Mouse (Mus musculus): Measurements from ENCODE around the gene Immp2l.
A peak's percentile ranks its signal among the peaks of the same experiment; 100 is the strongest.
"Not testable (repeated sequence)": the region's sequence is repeated elsewhere in the genome, so short reads cannot be mapped to it uniquely, and the experiment has no call there.

Gene Immp2l

DNA sequence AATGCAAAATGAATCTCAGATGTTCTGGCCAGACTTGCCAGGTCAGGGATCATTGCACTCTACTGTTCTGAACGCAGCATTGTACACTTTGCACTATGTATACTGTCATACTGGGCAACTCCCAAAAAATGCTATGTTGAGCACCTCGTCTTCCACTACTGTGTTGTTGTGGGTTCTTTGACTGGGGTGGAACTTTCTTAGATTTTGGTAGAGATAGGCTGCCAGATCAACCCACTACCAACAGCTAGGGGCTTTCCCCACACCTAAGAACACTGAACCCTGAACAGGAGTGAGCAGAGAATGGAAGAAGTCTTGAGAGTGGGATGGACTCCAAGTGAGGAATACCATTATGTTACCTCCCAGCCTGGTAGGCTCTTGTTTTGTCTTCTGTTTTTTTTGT, 623.8 kb downstream of the Immp2l start:
- DNase-seq (ENCODE audit: extremely low read depth, low read depth, low spot score), result no peak

DNA sequence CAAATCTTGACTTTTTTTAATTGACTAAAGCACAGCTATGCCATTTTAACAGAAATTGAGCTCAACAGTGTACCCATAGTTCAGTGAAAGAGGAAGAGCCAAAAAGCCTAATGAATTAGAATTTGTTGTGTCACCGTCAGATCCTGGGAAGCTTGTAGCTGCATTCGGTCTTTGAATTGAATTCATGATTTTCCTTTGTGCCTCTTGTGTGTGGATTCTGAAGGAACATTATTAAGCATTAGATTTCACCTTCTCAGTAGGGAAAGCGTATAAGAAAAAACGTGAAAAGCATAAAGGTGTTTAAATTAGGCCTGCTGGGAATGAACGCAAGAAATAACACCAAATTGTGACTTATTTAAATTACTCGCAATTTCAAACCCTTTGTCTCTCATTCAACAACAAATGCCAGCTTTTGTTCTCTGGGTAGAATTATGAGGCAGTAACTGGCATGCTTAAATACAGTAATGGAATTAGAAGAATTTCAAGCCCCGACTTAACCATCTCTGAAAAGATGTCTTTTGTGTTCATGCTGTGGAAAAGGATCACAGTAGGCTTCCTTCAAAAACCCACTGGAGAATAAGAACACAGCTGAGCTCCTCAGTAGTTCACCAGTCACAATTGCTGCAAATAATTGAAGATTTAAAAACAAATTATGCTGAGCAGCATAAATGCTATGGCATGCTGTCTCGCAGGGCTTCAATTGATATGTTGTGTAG, 626.1 kb downstream of the Immp2l start:
- no peak for DNase-seq (ENCODE audit: extremely low read depth, low read depth, low spot score)

DNA sequence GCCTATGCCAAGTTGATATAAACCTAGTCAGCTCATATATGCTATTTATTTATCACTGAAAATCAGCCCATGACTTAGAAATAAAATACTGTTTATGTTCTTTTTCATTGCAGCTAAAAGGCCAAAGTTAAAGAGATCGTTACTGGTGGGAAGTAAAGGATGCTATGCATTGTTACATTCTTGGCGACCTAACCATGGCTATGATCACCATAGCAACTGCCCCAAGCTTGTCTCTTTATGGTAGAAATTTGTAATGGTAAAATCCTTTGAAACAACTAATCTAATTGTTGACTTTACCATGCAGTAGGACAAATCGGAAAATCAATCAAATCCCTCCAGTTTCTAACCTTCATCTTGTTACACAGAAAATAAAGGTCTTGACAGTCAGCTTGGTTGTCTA, 644.4 kb downstream of the Immp2l start:
- no peak for DNase-seq (ENCODE audit: extremely low read depth, low read depth, low spot score)

DNA sequence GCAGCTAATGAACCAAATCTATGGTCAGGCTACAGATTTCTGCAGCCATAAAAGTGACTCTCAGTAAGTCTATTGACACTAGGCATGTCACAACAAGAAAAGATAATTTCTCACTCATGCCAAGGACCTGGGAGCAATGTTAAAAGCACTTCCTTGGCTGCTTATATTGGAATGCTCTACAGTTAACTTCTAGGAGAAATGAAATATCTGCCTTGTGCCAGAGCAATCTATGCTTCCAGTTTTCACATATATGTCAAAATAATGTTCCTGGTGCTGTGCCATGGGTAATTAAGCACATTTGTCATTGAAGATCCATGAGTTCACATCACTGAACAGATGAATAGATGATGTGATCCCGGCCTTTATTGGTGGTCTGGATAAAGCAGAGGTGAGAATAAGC, 645.6 kb downstream of the Immp2l start:
- DNase-seq (ENCODE audit: extremely low read depth, low read depth, low spot score), result peak; percentile 58

DNA sequence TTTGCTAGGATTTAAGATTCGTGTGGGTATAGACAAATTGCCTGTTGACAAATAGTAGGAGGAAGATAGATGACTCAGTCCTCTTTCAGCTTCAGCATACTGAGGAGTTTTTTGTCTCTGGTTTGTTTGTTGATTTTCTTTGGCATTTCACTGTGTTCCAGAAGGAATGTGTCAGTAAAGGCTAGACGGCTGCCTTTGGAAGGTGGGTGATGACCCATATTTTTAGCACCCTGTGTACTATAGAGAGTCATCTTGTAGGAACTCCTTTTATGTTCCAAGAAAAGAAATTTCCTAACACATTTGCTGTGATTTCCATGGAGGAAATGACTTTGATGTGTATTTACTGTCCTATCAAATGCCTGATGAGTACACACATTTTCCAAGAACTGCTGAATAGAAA, 651.0 kb downstream of the Immp2l start:
- no peak for DNase-seq (ENCODE audit: extremely low read depth, low read depth, low spot score)

DNA sequence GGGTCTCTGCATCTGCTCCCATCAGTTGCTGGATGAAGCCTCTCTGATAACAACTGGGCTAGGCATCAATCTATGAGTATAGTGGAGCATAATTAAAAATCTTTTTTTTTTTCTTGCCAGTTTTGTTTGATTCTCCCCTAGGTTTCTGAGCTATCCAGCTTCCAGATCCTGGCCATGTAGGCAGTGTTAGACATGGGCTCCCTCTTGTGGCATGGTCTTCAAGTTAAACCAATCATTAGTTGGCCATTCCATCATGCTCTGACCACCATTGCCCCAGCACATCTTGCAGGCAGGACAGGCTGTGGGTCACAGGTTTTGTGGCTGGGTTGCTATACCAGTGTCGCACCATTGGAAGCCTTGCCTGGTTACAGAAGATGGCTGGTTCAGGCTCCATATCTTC, 656.3 kb downstream of the Immp2l start:
- DNase-seq (ENCODE audit: extremely low read depth, low read depth, low spot score), result no peak

DNA sequence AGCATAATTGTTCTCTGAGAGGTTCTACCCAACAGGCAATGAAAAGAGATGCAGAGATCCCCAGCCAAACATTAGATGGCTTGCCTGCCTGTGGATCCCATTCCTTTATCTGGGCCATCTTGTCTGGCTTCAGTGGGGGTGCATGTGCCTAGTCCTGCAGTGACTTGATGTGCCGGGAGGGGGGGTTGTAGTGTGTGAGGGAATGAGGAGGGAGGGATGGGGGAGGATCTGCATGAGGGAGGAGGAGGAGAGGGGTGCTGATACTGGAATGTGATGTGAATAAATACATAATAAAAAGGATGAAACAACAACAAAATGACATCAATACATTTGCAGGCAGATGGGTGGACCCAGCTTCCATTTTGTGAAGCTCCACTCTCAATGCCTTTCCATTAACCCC, 658.3 kb downstream of the Immp2l start:
- no peak for DNase-seq (ENCODE audit: extremely low read depth, low read depth, low spot score)

DNA sequence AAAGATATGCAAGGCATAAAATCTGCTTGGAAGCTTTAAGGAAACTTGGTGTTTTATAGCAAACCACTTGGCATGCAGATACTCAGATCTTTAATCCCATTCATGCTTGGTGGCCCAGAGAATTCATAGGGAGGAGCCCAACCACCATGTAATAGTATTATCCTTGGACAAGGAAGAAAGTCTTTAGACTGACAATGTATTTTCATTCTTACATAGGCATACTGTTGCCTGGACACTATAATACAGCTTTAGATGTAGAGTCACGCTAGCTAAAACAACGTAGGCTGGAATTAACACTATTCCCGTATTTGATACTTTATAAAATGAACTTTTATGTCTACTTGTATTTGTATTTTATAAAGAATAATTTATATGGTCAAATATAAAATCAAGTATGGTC, 665.9 kb downstream of the Immp2l start:
- no peak for DNase-seq (ENCODE audit: extremely low read depth, low read depth, low spot score)

DNA sequence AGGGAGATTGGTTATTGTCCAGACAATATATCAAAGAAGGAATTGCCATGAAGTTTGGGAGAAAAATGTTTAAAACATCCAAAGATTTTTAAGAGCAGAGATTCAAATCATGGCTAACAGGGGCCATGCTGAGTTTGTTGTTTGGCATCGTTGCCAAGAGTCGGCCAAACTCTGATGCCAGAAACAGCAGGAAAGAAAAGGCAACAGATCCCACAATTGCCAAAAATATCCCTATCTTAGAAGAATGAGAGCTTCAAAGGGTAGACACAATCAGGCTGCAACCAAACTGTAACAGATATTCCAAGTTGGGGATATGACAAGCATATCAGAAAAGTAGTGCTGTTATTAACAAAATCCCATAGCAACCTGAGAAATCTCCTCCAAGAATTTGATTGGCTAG, 686.7 kb downstream of the Immp2l start:
- DNase-seq (ENCODE audit: extremely low read depth, low read depth, low spot score), result no peak

DNA sequence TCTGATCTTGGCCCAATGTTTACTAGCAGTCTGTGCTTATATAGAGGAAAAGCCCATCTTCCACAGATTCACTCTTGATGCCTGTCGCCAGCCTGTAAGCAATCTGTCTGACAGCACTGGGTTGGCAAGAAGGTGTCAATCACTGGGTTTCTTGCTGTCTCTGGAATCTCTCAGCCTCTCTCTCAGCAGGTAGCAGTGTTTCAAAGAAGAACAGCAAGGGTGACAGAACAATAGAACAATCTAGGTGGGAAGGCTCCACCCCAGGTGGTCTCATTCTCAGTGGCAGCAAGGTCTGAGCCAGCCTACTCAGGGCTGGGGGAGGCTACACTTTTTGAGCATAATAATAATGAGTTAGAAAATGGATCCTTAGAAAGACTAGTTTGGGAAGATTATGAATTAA, 693.1 kb downstream of the Immp2l start:
- no peak for DNase-seq (ENCODE audit: extremely low read depth, low read depth, low spot score)

DNA sequence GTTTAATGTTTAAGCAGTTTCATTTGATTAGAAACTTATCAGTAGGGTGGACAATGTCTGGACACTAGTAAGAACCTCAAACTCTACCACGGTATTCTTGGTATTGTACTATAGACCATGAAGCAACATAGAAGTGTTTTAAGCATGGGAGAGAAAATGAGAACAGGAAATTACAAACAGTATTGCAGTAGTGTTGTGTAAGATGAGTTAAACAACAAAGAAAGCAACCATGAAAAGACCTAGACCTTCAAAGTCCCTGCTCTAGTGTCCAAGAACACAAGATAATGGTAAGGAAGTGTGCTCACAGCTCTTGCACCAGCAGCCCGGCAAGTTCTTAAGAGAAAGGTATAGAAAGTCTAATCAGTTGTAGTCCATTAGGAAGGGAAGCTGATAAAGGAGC, 700.7 kb downstream of the Immp2l start:
- no peak for DNase-seq (ENCODE audit: extremely low read depth, low read depth, low spot score)

DNA sequence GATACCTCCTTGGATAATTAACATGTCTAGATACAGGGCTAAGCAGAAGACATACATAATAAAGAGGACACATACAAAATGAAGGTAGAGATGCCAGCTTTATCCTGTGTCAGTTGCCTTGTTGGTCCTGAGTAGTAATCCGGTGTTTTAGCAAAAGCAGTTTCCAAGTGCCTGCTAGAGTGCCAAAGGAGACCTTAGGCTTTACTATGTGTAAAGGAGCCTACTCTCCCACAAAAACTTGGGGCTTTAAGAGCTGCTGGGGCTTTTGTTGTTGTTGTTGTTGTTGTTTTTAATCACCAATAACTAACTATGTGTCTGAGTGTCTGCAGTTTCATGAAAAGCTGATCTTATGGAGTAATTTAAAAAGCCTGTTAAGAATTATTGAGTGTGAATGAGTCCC, 702.8 kb downstream of the Immp2l start:
- no peak for DNase-seq (ENCODE audit: extremely low read depth, low read depth, low spot score)

DNA sequence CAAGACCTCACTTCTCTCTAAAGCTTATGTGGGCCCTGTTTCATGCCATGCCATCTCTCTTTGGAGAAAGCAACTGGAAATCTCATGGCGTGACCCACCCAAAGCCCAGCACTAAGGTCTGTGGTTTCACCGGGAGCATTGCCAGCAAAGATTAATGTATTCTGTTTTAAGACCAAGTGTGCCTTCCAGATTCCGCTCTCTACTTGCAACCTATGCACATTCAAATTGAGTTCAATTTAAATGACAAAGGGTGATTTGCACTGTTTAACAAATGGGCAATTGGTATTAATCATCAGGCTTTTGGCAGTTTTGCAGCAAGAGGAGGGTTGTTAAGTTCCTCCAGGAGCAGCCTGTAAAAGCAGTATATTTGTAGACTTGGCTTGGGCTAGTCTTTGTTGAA, 703.3 kb downstream of the Immp2l start:
- DNase-seq (ENCODE audit: extremely low read depth, low read depth, low spot score), result no peak

DNA sequence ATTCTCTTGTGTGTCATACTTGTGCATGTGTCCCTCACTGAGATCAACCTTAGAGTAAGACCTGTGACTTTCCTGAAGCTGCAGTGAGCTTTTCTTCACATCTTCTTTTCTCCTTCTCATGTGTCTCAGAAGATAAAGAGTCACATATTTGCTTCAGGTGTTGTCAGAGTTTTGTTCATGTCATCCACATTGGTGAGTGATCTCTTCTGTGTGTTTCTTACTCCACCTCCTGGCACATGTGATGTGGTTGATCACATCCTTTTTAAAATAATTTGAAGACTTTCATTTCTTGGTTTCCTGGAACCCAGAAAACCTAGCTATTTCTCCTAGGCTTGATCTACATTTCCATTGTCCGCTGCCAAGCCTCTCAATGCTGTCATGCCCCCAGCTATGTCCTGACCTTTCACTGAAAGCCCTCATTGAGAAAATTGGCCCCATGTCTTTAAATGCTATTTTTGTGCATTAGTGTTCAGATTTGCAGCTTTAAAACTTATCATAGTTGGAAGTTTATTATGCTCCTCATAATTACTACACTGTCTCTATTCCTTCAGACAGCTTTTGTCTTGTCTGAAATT, 704.0 kb downstream of the Immp2l start:
- DNase-seq (ENCODE audit: extremely low read depth, low read depth, low spot score), result no peak

DNA sequence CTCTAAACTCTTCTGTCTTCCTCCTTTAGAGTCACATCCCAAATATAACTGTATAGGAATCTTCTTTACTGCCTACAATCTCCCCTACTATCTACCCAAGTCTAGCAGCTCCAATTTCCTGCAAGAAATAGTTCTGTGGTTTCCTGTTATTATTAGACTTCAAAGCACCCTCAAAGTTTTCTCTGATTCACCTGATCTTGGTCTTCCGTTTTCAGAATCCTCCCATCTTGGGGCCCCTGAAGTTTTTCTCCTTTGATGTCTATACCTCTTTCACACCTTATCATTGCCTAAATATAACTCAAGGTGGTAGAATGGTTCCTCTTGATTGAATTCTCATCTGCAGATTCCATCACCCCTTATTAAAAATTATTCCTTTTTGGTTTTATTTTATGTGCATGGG, 704.6 kb downstream of the Immp2l start:
- DNase-seq (ENCODE audit: extremely low read depth, low read depth, low spot score), result no peak

DNA sequence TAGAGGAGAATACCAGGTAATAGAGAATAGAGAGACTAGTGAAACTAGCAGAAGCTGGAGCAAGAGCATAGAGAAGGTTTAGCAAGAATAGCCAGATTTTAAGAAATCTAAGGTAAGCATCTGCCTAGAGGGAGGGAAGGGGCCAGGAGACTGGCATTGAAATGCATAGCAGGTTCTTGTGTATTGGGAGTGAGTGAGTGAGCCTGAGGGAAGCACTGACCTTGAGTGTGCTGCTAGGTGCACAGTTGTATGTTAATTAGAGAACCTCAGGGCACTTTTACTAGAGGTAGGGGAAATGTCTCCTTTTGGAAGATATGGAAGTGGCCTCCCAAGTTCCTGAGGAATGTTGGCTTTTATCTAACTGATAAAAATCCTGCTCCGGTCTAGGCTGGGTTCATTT, 705.9 kb downstream of the Immp2l start:
- no peak for DNase-seq (ENCODE audit: extremely low read depth, low read depth, low spot score)

DNA sequence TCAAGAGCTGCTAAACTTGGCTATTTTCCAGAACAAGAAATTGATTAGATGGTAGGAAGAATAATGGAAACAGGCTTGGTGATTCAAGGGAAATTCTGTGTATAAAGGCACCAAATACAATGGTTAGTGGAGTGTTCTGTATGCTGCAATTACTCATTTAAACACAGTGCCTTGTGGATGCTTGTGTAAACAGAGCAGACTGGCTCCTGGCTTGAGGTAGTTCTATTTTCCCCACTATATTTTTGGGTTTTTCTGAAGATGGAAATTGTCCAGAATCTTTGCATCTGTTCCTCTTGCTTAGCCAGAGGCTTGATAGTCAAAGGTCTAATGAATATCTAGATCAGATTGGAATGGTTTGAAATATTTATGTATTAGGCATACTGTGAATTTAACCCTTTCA, 709.3 kb downstream of the Immp2l start:
- no peak for DNase-seq (ENCODE audit: extremely low read depth, low read depth, low spot score)

DNA sequence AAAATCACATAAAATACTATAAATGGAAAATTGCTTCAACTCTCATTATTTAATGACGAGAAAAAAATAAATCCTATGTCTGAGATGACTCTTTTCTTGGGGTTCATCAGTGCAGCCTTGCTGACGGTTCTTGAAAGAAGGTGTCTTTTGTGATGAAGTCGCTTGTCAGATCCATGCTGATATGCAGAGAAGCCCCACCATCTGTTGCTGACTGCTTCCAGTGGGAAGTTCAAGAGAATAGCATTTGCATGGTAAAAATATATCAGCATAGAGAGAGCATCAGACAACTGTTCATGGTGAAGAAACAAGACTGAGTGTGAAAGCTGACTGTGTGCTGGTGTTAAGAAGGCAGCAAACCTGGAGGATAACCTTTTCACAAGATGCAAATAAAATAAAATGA, 719.0 kb downstream of the Immp2l start:
- DNase-seq (ENCODE audit: extremely low read depth, low read depth, low spot score), result no peak

DNA sequence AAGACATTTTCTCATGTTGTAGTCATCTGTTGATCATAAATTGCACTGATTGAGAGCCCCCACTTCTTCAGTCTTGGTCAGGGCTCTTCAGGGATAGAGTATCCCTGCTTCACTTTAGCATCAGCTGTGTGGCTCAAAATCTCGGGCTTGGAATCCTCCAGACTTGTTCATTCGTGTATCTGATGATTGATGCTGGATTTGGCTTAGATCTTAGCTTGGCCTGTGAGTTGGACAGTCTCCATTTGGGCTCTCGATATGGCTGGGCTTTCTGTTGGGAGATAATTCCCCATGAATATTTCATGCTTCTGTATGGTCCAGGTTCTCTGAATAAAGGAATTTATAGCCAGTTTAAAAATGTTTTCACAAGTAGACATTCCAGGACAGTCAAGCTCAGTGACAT, 739.5 kb downstream of the Immp2l start:
- DNase-seq (ENCODE audit: extremely low read depth, low read depth, low spot score), result no peak

DNA sequence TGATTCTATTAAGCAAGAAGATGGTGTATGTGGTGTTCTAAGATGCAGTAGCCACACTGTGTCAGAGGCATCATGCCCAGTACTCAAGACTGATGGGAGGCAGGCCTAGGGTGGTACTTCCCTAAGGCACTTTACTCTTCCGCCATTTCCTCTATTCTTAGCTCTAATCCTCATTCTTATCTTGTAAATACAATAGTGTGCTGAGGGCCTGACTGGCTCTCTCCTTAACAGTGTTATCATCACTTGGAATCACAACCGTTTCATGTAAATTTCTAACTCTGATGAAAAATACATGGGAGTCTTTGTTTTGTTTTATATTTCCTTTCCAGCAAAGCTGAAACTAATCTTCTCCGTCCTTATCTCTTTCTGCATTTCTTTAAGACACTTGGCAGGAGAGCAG, 750.1 kb downstream of the Immp2l start:
- no peak for DNase-seq (ENCODE audit: extremely low read depth, low read depth, low spot score)

DNA sequence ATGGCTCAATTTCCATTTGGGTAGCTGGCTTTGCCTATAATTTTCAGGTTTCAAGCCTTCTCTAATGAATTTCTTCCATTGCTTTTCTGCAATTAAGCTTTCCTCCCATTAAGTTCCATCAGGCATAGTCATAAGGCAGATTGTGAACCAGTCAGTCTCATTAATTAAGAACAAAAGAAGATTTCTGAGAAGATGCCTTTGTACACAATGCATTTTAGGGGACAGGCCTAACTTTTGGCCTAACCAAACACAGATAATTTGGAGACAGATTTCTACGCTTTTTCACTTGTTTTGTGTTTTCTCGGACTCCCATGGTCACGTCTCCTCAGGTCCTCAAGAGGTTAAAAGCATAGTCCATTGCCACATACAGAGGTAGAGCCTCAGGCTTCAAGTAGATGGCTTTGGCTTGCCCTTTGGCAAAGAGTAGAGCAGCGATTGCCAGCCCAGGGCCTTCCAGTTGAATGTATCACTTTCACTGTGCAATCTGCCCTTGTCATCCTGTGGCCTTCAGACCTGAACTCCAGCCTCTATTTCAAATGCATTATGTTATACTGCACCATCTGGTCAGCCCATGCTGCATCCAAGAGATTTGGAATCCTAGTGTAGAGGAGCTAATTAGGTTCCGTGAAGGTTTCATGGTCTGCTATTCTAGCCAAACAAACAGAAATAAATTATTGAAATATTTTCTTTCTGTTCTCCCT, 750.9 kb downstream of the Immp2l start:
- DNase-seq (ENCODE audit: extremely low read depth, low read depth, low spot score), result no peak

DNA sequence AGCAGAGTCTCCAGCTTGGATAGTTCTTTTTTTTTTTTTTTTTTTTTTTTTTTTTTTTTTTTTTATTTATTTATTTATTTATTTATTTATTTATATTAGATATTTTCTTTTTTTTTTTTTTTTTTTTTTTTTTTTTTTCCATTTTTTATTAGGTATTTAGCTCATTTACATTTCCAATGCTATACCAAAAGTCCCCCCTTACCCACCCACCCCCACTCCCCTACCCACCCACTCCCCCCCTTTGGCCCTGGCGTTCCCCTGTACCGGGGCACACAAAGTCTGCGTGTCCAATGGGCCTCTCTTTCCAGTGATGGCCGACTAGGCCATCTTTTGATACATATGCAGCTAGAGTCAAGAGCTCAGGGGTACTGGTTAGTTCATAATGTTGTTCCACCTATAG, 753.9 kb downstream of the Immp2l start:
- DNase-seq (ENCODE audit: extremely low read depth, low read depth, low spot score), result not testable (repeated sequence)

DNA sequence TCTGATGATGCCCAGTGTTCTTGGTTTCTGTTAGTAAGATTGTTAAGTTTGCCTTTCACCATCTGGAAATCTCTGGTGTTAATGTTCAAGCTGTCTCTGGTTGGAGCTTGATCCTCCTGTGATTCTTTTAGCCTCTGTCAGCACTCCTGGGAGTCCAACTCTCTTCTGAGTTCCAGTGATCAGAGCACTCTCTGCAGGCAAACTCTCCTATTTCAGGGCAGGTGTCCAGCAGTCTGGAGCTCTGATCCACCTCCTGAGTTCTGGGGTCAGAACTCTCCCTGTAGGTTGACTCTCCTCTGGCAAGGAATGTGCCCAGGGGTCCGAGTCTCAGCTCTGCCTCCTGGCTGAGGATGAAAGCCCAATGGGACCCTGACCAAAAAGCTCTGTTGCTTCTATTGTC, 769.8 kb downstream of the Immp2l start:
- DNase-seq (ENCODE audit: extremely low read depth, low read depth, low spot score), result not testable (repeated sequence)
